Comparison of ENCODE assay signal across 8 mouse cellular contexts in genomic region chr4:133518601-133519368, GRCm38 (mm10). TPM values are rescaled to one million over a fixed set of nuclear protein-coding genes. Genes with fewer than 3 reads are reported as not detected.
DNase-seq lines count a peak whose midpoint lies in the region; ATAC-seq lines count a peak whose summit lies in the region.

Gene Kdf1, plus strand, starts transcription at chr4:133518963.

- H3K9ac ChIP-seq in embryonic facial prominence, embryonic 13.5 days: peak within 1 kb of the TSS; percentile 71
- H3K9ac ChIP-seq in lung, embryonic 15.5 days: peak within 1 kb of the TSS; percentile 52

- H3K36me3 ChIP-seq in embryonic facial prominence, embryonic 13.5 days: no peaks in the 10 kb centered on the region
- H3K36me3 ChIP-seq in lung, embryonic 15.5 days: no peaks in the 10 kb centered on the region

- H3K9me3 ChIP-seq in embryonic facial prominence, embryonic 13.5 days: no peaks in the 10 kb centered on the region
- no peaks in the 10 kb centered on the region for H3K9me3 ChIP-seq in lung, embryonic 15.5 days

- WGBS in embryonic facial prominence, embryonic 13.5 days: 4% methylated on average over 67 of the region's 69 CpGs
- 5% methylated on average over 55 of the region's 69 CpGs for WGBS in lung, embryonic 15.5 days

- H3K27ac ChIP-seq in embryonic facial prominence, embryonic 13.5 days: no peak within 1 kb of the TSS
- H3K27ac ChIP-seq in lung, embryonic 15.5 days: peak within 1 kb of the TSS; percentile 25; the same call in 1 of the 2 replicates

- H3K4me1 ChIP-seq in embryonic facial prominence, embryonic 13.5 days: peaks cover 9% of the 10 kb centered on the region; the same call in 1 of the 2 replicates
- H3K4me1 ChIP-seq in lung, embryonic 15.5 days: peaks cover 4% of the 10 kb centered on the region; the same call in 1 of the 2 replicates

- peak within 1 kb of the TSS; percentile 58 for H3K4me2 ChIP-seq in embryonic facial prominence, embryonic 13.5 days
- H3K4me2 ChIP-seq in lung, embryonic 15.5 days: peak within 1 kb of the TSS; percentile 52

- DNase-seq in adrenal gland, postnatal 14 days: peak; percentile 25
- DNase-seq in adrenal gland, postnatal 25 days: no peak
- DNase-seq in kidney, adult 9 months: peak; percentile 85
- peak; percentile 86 for DNase-seq in urinary bladder, postnatal 14 days (ENCODE audit: low spot score)
- DNase-seq in layer of hippocampus, adult 18-20 months (ENCODE audit: low spot score in 2 of 2): no peak
- DNase-seq in heart, adult 8-10 months (ENCODE audit: low spot score): no peak

- H3K4me3 ChIP-seq in embryonic facial prominence, embryonic 13.5 days: peak within 1 kb of the TSS; percentile 52
- peak within 1 kb of the TSS; percentile 54 for H3K4me3 ChIP-seq in lung, embryonic 15.5 days

- ATAC-seq in embryonic facial prominence, embryonic 13.5 days (ENCODE audit: insufficient number of reproducible peaks, insufficient read depth, low FRiP score, low TSS enrichment, low read depth): peak; percentile 70
- peak; percentile 86 for ATAC-seq in lung, embryonic 15.5 days (ENCODE audit: borderline replicate concordance, extremely low read depth, low FRiP score, low TSS enrichment)

- H3K27me3 ChIP-seq in embryonic facial prominence, embryonic 13.5 days: peaks cover 52% of the 10 kb centered on the region
- H3K27me3 ChIP-seq in lung, embryonic 15.5 days: peaks cover 34% of the 10 kb centered on the region

RNA-seq across cellular contexts. Expression of gene Kdf1, which starts in this region (rescaled TPM):
- 1.8 and 2.0 TPM in 2 replicates for total RNA-seq in adrenal gland, postnatal 14 days (2021)
- total RNA-seq in adrenal gland, postnatal 25 days (2021): 2.8 and 5.1 TPM in 2 replicates
- 19.9 TPM in 2 replicates for polyA plus RNA-seq in embryonic facial prominence, embryonic 13.5 days (2015; fragmentation: Nextera tagmentation; extraction: Ambion mirVana)
- polyA plus RNA-seq in lung, embryonic 15.5 days (2015; fragmentation: Nextera tagmentation; extraction: Ambion mirVana): 29.2 and 29.7 TPM in 2 replicates
- total RNA-seq in layer of hippocampus, adult 18-20 months (2021): under 1 TPM in 1 of 2 experiments, not detected in 1; 0.37 TPM
- total RNA-seq in heart, adult 8-10 months (2022): not detected

Comparison
In these comparisons a context has a peak if more than half of its experiments do, and no peak if none do; other contexts are left out.
1. DNase-seq: peak in adrenal gland, postnatal 14 days (single experiment), kidney, adult 9 months (single experiment) and urinary bladder, postnatal 14 days (single experiment); none in adrenal gland, postnatal 25 days (single experiment), layer of hippocampus, adult 18-20 months (0 of 2) and heart, adult 8-10 months (single experiment).